Mouse (Mus musculus): ENCODE measurements around the gene Git2. TPM values are rescaled to one million over a fixed set of nuclear protein-coding genes. Genes with fewer than 3 reads are reported as not detected.

Git2 gene
- total RNA-seq, 2 experiments from 2014 or later: 51.1 to 57.0 TPM

- no peak; the same call in 1 of the 2 replicates for ATAC-seq (replicated peaks; ENCODE audit: low FRiP score, poor library complexity, severe bottlenecking)
These were observed 25.7 kb upstream of the Git2 start for GRCm38 (mm10) chr5:114801049-114801448.

DNA sequence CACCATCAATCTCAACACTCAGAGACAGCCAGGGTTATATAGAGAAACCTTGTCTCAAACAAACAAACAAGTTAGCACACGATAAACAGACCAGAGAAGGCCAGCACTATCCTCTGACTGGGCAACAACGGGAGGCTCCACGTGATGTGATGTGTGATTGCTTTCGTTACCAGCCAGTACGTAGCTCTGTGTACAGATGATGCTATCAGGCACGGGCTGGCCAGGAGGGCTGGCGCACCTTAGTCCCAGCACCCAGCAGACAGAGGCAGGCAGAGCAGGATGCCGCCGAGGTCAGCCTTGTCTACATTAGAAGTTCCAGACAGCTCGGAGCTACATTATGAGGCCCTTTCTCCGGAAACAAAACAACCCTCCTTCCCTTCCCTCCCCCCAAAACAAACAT, 24.5 kb upstream of the Git2 start:
- ATAC-seq (replicated peaks; ENCODE audit: low FRiP score, poor library complexity, severe bottlenecking): no peak

DNA sequence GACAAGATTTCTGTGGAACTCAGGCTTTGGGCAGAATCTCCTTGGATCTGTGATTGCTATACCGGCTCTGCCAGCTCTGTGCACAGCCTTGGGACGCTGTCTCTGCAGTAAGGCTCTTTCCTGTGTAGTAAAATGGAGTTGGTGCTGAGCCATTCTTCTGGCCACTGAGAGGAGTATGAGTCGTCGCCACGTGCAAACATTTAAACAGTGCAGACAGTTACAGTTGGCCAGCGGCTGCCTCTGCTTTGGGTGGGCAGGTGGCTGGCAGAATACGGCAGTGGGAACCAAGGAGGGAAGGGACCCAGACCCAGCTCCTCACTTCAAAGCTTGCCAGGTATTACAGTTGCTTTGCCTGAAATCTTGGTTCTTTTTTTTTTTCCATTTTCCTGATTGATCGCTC, 21.9 kb upstream of the Git2 start:
- no peak for ATAC-seq (replicated peaks; ENCODE audit: low FRiP score, poor library complexity, severe bottlenecking)

GRCm38 (mm10) chr5:114796299-114797012, 21.1 kb upstream of the Git2 start:
- ATAC-seq (replicated peaks; ENCODE audit: low FRiP score, poor library complexity, severe bottlenecking): no peak

DNA sequence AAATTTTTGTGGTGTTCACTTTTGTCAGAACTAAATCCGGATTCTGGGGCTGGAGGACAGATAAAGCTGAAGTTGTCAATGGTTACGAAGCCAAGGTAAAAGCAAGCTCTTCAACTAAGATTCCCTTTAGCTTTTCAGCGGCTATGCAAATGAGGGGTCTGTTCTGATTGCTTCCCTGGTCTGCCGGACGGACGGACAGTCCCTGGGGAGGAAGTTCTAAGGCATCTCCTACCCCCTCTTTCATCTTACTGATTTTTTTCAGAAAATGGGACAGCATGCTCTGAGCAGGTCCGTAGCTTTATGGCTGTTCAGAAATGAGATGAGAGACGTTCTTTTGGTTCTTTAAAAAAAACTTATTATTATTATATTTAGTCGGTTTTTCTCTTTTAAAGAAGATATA, 20.3 kb upstream of the Git2 start:
- no peak for ATAC-seq (replicated peaks; ENCODE audit: low FRiP score, poor library complexity, severe bottlenecking)

GRCm38 (mm10) chr5:114795231-114795630, 19.9 kb upstream of the Git2 start:
- ATAC-seq (replicated peaks; ENCODE audit: low FRiP score, poor library complexity, severe bottlenecking): no peak

- no peak for ATAC-seq (replicated peaks; ENCODE audit: low FRiP score, poor library complexity, severe bottlenecking)
These were observed 19.3 kb upstream of the Git2 start for GRCm38 (mm10) chr5:114794609-114795008.

DNA sequence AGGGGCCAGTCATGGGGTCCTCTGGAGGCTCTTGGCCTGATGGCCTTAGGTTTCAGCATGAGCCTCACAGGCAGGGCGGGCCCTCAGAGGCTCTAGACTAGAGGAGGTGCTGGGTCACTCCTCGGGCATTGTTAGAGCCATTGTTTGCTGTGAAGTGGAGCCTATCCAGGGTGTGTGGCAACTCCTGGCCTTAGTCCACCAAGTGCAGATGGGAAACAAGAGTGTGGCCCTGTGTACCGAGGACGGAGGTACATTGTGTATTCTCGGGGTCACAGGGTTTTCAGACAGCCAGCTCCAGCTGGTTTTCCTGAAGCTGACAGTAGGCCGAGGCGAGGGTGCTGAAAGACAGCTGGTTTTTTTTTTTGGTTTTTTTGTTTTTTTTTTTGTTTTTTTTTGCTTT, 18.0 kb upstream of the Git2 start:
- no peak for ATAC-seq (replicated peaks; ENCODE audit: low FRiP score, poor library complexity, severe bottlenecking)

GRCm38 (mm10) chr5:114785196-114785595, 9.9 kb upstream of the Git2 start:
- ATAC-seq (replicated peaks; ENCODE audit: low FRiP score, poor library complexity, severe bottlenecking): no peak

- ATAC-seq (replicated peaks; ENCODE audit: low FRiP score, poor library complexity, severe bottlenecking): peak; percentile 35
These were observed 9.4 kb upstream of the Git2 start for GRCm38 (mm10) chr5:114784622-114785165.

DNA sequence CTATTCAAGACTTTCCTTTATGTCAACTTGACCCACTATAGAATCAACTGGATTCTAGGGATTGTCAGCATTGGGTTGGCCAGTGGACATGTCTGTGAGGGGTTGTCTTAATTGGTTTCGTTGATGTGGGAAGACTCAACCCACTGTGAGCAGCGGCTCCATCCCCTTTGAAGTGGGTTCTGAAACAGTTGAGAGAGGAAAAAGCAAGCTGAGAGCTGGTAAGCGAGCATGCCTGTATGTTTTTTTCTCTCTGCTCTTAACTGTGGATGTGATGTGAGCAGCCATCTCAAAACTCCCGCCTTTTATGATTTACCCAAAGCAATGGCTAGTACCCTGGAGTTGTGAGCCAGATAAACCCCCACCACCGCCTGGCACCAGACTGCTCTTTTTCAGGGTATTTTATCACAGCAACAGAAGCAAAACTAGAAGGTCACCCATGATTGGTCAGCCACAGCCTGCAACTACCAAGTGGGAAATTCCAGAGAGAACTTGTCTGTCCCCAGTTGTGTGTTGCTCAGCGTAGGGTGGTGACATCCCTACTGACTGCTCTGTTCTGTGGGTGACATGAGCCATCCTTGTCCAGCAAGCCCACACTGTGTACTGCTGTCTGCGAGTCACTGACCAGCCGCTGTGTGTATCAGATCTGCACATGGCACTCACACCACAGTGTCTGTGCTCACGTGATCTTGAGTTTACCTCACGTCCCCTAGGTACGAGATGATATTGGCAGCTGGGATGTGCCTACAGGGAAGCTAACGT, 8.3 kb upstream of the Git2 start:
- ATAC-seq (replicated peaks; ENCODE audit: low FRiP score, poor library complexity, severe bottlenecking): 0 out of 2 replicates have a peak, but pooled peaks have one; percentile 11

GRCm38 (mm10) chr5:114782991-114783390, 7.7 kb upstream of the Git2 start:
- no peak for ATAC-seq (replicated peaks; ENCODE audit: low FRiP score, poor library complexity, severe bottlenecking)

DNA sequence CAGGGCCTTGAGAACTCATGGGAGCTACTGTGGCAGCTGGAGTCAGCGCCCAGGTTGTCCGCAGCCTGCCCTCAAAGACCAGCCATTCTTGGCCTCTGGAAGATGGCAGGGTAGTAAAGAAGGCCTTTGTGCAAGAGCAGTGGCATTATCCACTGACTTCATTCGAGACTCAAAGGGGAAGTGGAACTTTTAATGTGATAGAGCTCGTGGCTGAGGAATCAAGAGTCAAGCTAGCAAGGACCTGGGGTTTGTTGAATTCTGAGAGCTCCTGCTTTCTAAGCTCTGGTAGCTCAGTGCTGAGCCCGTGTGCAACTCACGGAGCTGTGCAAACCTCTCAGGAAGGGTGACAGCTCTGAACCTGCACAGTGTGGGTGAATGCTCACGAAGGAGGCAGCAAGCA, 5.6 kb upstream of the Git2 start:
- ATAC-seq (replicated peaks; ENCODE audit: low FRiP score, poor library complexity, severe bottlenecking): no peak

GRCm38 (mm10) chr5:114779956-114780489, 4.7 kb upstream of the Git2 start:
- no peak for ATAC-seq (replicated peaks; ENCODE audit: low FRiP score, poor library complexity, severe bottlenecking)

- ATAC-seq (replicated peaks; ENCODE audit: low FRiP score, poor library complexity, severe bottlenecking): no peak
These were observed 857 bp upstream of the Git2 start for GRCm38 (mm10) chr5:114776174-114776573.

DNA sequence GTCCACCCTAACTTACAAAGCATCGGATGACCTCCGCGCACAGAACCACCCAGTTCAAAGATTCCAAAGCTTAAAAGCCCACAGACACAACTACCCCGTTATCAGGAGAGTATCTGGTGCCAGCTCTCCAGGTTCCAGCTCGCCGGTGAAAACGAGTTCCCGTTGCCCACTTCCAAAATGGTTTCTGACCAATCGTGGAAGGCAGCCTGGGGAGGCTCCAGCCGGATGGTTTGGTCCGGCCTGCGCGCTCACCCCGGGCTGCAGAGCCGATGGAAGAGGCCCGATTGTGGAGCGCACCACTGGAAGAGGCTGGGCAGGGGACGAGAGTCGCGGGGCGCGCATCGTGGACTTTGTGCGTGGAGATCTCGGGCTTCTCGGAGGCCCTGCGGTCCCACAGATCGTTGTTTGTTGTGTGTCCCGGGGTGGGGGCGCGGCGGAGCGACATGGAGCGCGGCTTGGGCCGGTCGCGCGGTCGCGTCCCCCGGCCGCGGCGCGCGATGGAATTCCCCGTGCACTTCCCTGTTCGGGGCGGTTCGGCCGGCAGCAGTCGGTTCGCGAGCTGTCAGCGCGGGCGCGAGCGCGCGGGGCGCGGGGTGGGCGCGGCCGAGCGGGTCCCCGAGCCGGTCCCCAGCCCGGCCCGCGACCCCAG, 790 bp downstream of the Git2 start, which contains the start of gene Ankrd13a:
TSS of gene Ankrd13a (plus strand) at position 275 of the 649 bp plus-strand sequence.
- ATAC-seq (replicated peaks; ENCODE audit: low FRiP score, poor library complexity, severe bottlenecking): peak; percentile 78

DNA sequence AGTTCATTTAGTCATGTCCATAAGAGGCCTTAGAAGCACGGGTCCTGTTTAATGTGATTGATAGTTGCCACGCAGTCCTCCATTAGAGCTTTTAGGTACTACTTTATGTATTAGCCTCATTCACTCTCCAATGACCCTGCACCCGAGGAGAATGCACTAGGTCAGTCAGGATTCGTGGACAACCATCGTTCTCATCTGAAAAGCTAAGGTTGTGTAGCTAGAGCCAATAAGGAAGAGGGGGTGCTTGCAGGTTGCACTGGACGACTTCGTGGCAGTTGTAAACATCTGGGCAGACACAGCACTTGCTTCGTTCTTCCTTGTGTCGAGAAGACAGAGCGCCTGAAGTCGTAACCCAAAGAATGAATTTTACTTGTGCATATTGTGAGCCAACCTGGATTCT, 1.5 kb downstream of the Git2 start:
- peak; percentile 12; the same call in 1 of the 2 replicates for ATAC-seq (replicated peaks; ENCODE audit: low FRiP score, poor library complexity, severe bottlenecking)

DNA sequence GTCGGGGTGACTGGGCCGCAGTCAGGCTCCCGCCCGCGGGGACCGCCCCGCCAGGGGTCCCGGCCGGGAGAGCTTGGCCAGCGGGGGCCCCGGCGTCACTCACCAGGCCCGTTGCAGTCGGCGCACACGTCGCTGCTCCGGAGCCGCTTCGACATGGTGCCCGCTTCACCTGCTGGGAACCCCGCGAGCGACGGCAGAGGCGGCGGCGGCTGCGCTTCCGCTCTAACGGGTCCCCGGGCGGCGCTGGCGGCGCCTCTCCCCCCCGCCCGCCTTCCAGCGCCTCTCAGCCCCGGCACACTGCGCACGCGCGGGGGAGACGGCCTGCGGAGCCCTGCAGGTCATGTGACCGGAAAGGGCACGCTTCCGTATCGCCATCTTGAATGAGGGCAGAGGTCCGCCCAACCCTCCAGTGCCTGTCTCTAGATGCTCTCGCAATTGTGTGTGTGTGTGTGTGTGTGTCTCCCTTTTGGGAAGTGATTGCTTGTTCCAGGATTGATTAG, 2.1 kb downstream of the Git2 start:
- ATAC-seq (replicated peaks; ENCODE audit: low FRiP score, poor library complexity, severe bottlenecking): peak; percentile 72

GRCm38 (mm10) chr5:114772456-114773203, 2.7 kb downstream of the Git2 start:
- ATAC-seq (replicated peaks; ENCODE audit: low FRiP score, poor library complexity, severe bottlenecking): peak; percentile 23

Measured in erythroid progenitor cell, adult 5-6 weeks (primary cell).